Mouse (Mus musculus): ENCODE results near the gene Ino80e. TPM values are rescaled to one million over a fixed set of nuclear protein-coding genes. Genes with fewer than 3 reads are reported as not detected.
A peak's percentile ranks its signal among the peaks of the same experiment; 100 is the strongest.

The Ino80e gene
- polyA plus RNA-seq, 1 experiment: 105 TPM

GRCm38 (mm10) chr7:126850161-126850560, 12.0 kb downstream of the Ino80e start:
- TF ChIP-seq USF1 (IDR thresholded peaks at IDR 0.05; ENCODE audit: low read depth) (no peak), FOSL1 (IDR thresholded peaks at IDR 0.05; ENCODE audit: insufficient read depth, low read length, poor library complexity, severe bottlenecking) (no peak)
- Histone ChIP-seq H3ac (ENCODE audit: control insufficient read depth, insufficient read length, low read depth) (no peak overlapping the region), H3K27me3 (ENCODE audit: control insufficient read depth, insufficient read depth, insufficient read length) (peaks cover 33% of the 10 kb centered on the region), H3K79me2 (ENCODE audit: control insufficient read depth, insufficient read depth) (no peaks in the 10 kb centered on the region), H3K4me3 (ENCODE audit: insufficient read depth, poor library complexity, severe bottlenecking) (no peak overlapping the region), H3K79me3 (ENCODE audit: low read depth) (no peaks in the 10 kb centered on the region), H3K36me3 (ENCODE audit: control insufficient read depth, insufficient read depth) (peaks cover 10% of the 10 kb centered on the region)

GRCm38 (mm10) chr7:126848794-126849193, 13.4 kb downstream of the Ino80e start:
- H3K79me2 ChIP-seq (ENCODE audit: control insufficient read depth, insufficient read depth): no peaks in the 10 kb centered on the region
- H3K27me3 ChIP-seq (ENCODE audit: control insufficient read depth, insufficient read depth, insufficient read length): peaks cover 38% of the 10 kb centered on the region
- H3K36me3 ChIP-seq (ENCODE audit: control insufficient read depth, insufficient read depth): peaks cover 6% of the 10 kb centered on the region
- no peak overlapping the region for H3K4me3 ChIP-seq (ENCODE audit: insufficient read depth, poor library complexity, severe bottlenecking)
- H3K79me3 ChIP-seq (ENCODE audit: low read depth): no peaks in the 10 kb centered on the region
- H3ac ChIP-seq (ENCODE audit: control insufficient read depth, insufficient read length, low read depth): no peak overlapping the region
- TF ChIP-seq MAX (IDR thresholded peaks at IDR 0.05) (no peak), CEBPB (IDR thresholded peaks at IDR 0.05; ENCODE audit: low read depth) (no peak), MYOG (IDR thresholded peaks at IDR 0.05; ENCODE audit: control insufficient read depth, extremely low read depth, insufficient read length) (no peak), FOSL1 (IDR thresholded peaks at IDR 0.05; ENCODE audit: insufficient read depth, low read length, poor library complexity, severe bottlenecking) (no peak), USF1 (IDR thresholded peaks at IDR 0.05; ENCODE audit: low read depth) (no peak), CTCF (IDR thresholded peaks at IDR 0.05; ENCODE audit: control insufficient read depth, insufficient read depth, insufficient read length) (no peak), MYOD1 (IDR thresholded peaks at IDR 0.05; ENCODE audit: control insufficient read depth, insufficient read length, low read depth) (no peak)

- peaks cover 42% of the 10 kb centered on the region for H3K27me3 ChIP-seq (ENCODE audit: control insufficient read depth, insufficient read depth, insufficient read length)
- no peak for TF ChIP-seq FOSL1 (IDR thresholded peaks at IDR 0.05; ENCODE audit: insufficient read depth, low read length, poor library complexity, severe bottlenecking)
- no peak for TF ChIP-seq USF1 (IDR thresholded peaks at IDR 0.05; ENCODE audit: low read depth)
- no peak for TF ChIP-seq MYOG (IDR thresholded peaks at IDR 0.05; ENCODE audit: control insufficient read depth, extremely low read depth, insufficient read length)
- no peak for TF ChIP-seq CTCF (IDR thresholded peaks at IDR 0.05; ENCODE audit: control insufficient read depth, insufficient read depth, insufficient read length)
- no peak for TF ChIP-seq CEBPB (IDR thresholded peaks at IDR 0.05; ENCODE audit: low read depth)
- TF ChIP-seq MYOD1 (IDR thresholded peaks at IDR 0.05; ENCODE audit: control insufficient read depth, insufficient read length, low read depth): no peak
- no peak overlapping the region for H3K4me3 ChIP-seq (ENCODE audit: insufficient read depth, poor library complexity, severe bottlenecking)
- H3K79me3 ChIP-seq (ENCODE audit: low read depth): no peaks in the 10 kb centered on the region
- H3ac ChIP-seq (ENCODE audit: control insufficient read depth, insufficient read length, low read depth): peak overlapping the region; percentile 13
- H3K79me2 ChIP-seq (ENCODE audit: control insufficient read depth, insufficient read depth): no peaks in the 10 kb centered on the region
- H3K36me3 ChIP-seq (ENCODE audit: control insufficient read depth, insufficient read depth): no peaks in the 10 kb centered on the region
These were observed 14.5 kb downstream of the Ino80e start for GRCm38 (mm10) chr7:126847421-126848398.

GRCm38 (mm10) chr7:126847116-126847420, 15.1 kb downstream of the Ino80e start, which contains the start of gene Doc2a:
Gene Doc2a, plus strand, starts transcription at chr7:126847416.
- Histone ChIP-seq H3K36me3 (ENCODE audit: control insufficient read depth, insufficient read depth) (no peaks in the 10 kb centered on the region), H3K27me3 (ENCODE audit: control insufficient read depth, insufficient read depth, insufficient read length) (peaks cover 45% of the 10 kb centered on the region), H3K4me3 (ENCODE audit: insufficient read depth, poor library complexity, severe bottlenecking) (no peak within 1 kb of the TSS), H3ac (ENCODE audit: control insufficient read depth, insufficient read length, low read depth) (peak within 1 kb of the TSS; percentile 13), H3K79me3 (ENCODE audit: low read depth) (no peaks in the 10 kb centered on the region), H3K79me2 (ENCODE audit: control insufficient read depth, insufficient read depth) (no peaks in the 10 kb centered on the region)
- no peak for TF ChIP-seq MYOG (IDR thresholded peaks at IDR 0.05; ENCODE audit: control insufficient read depth, extremely low read depth, insufficient read length)
- no peak for TF ChIP-seq MYOD1 (IDR thresholded peaks at IDR 0.05; ENCODE audit: control insufficient read depth, insufficient read length, low read depth)
- TF ChIP-seq CTCF (IDR thresholded peaks at IDR 0.05; ENCODE audit: control insufficient read depth, insufficient read depth, insufficient read length): no peak
- TF ChIP-seq MAX (IDR thresholded peaks at IDR 0.05): no peak
- no peak for TF ChIP-seq CEBPB (IDR thresholded peaks at IDR 0.05; ENCODE audit: low read depth)
- TF ChIP-seq FOSL1 (IDR thresholded peaks at IDR 0.05; ENCODE audit: insufficient read depth, low read length, poor library complexity, severe bottlenecking): no peak
- TF ChIP-seq USF1 (IDR thresholded peaks at IDR 0.05; ENCODE audit: low read depth): no peak

GRCm38 (mm10) chr7:126845516-126845915, 16.7 kb downstream of the Ino80e start:
- H3K79me2 ChIP-seq (ENCODE audit: control insufficient read depth, insufficient read depth): no peaks in the 10 kb centered on the region
- H3K4me3 ChIP-seq (ENCODE audit: insufficient read depth, poor library complexity, severe bottlenecking): no peak overlapping the region
- TF ChIP-seq CEBPB (IDR thresholded peaks at IDR 0.05; ENCODE audit: low read depth): no peak
- no peak for TF ChIP-seq CTCF (IDR thresholded peaks at IDR 0.05; ENCODE audit: control insufficient read depth, insufficient read depth, insufficient read length)
- TF ChIP-seq USF1 (IDR thresholded peaks at IDR 0.05; ENCODE audit: low read depth): no peak
- TF ChIP-seq MYOG (IDR thresholded peaks at IDR 0.05; ENCODE audit: control insufficient read depth, extremely low read depth, insufficient read length): no peak
- TF ChIP-seq FOSL1 (IDR thresholded peaks at IDR 0.05; ENCODE audit: insufficient read depth, low read length, poor library complexity, severe bottlenecking): no peak
- no peak for TF ChIP-seq MAX (IDR thresholded peaks at IDR 0.05)
- TF ChIP-seq MYOD1 (IDR thresholded peaks at IDR 0.05; ENCODE audit: control insufficient read depth, insufficient read length, low read depth): no peak

More at GRCm38 (mm10) chr7:126845516-126845915, 16.7 kb downstream of the Ino80e start:
- Histone ChIP-seq H3K27me3 (ENCODE audit: control insufficient read depth, insufficient read depth, insufficient read length) (peaks cover 55% of the 10 kb centered on the region), H3ac (ENCODE audit: control insufficient read depth, insufficient read length, low read depth) (no peak overlapping the region), H3K79me3 (ENCODE audit: low read depth) (no peaks in the 10 kb centered on the region), H3K36me3 (ENCODE audit: control insufficient read depth, insufficient read depth) (no peaks in the 10 kb centered on the region)

Measured in C2C12 (cell line).